Mouse (Mus musculus): ENCODE data around the gene Acad9. TPM values are rescaled to one million over a fixed set of nuclear protein-coding genes. Genes with fewer than 3 reads are reported as not detected.

Gene Acad9
- 81.7 and 96.4 TPM in 2 replicates for polyA plus RNA-seq (2014; fragmentation: Nextera tagmentation; extraction: Ambion mirVana)

DNA sequence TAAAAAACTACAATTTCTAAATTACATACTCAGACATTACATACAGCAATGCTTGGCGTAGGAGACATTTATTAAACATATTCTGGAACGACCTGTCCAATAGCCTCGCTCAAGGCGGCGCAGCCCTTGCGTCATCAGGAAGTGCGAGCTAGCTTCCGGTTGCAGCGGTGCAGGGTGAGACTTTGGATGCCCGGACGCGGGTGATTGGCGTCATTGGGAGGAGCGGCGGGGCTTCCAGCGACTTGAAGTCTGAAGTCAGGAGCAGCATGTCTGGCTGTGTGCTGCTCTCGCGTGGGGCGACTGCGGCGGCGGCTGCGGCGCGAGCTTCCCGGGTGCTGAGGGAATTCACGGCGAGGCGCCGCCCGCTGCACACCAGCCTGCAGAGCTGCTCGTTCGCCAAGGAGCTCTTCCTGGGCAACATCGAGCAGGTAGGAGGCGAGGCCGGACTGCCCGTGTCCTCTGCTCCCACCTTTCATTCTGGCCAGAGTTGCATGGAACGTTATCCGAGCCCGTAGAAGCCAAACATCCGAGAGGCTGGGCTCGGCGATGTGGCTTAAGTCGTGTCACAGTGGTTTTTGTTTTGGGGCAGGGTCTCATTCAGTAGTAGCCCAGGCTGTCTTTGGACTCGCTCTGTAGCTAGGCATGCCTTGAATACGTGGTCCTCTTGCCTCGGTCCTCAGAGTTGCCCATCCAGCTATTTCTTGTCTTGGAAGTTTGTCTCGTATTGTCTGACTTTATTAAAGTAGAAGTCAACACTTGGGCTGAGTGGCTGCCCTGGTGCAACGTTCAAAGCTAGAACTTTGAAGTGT, at the start of gene Acad9:
Gene Acad9 (plus strand): TSS at position 137 of the 809 bp plus-strand sequence.
- Histone ChIP-seq H3K9me3 (replicated peaks; ENCODE audit: control insufficient read depth, low read length) (no peaks in the 10 kb centered on the region), H3K4me2 (peak within 1 kb of the TSS; percentile 82), H3K27me3 (ENCODE audit: control insufficient read depth, insufficient read depth, low read length) (peaks cover 7% of the 10 kb centered on the region; the same call in 1 of the 2 replicates), H3K27ac (ENCODE audit: low read depth, low read length) (0 out of 2 replicates have a peak within 1 kb of the TSS, but pooled peaks have one; percentile 32), H3K4me3 (ENCODE audit: low read depth, low read length) (peak within 1 kb of the TSS; percentile 81), H3K4me1 (ENCODE audit: control insufficient read depth, insufficient read depth, low read length) (peaks cover 8% of the 10 kb centered on the region), H3K9ac (ENCODE audit: low read depth, low read length) (peak within 1 kb of the TSS; percentile 85), H3K36me3 (ENCODE audit: control insufficient read depth, insufficient read depth, low read length) (no peaks in the 10 kb centered on the region)
- under 1% methylated on average over 49 of the region's 49 CpGs for WGBS (ENCODE audit: insufficient replicate concordance)
- peak; percentile 90 for ATAC-seq (replicated peaks; ENCODE audit: insufficient number of reproducible peaks, low FRiP score, low TSS enrichment)

DNA sequence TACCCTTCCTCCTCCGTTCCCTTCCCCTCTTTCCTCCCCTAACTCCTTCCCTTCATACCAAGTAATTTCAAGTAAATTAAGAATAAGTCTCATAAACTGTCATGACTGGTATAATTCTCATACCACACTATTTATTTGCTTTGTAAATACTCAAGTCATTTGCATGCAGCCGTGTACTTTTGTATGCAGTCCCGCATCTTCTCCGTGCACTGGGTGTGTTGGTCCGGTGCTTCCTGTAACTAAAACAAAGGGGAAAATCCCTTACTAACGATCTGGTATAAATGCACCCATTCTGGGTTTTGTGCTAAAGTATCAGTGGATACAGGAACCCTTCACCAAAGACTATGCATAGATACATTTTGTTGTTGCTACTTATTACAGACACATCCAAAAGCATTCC, 40.0 kb upstream of the Acad9 start:
- Histone ChIP-seq H3K4me1 (ENCODE audit: control insufficient read depth, insufficient read depth, low read length) (no peaks in the 10 kb centered on the region), H3K27me3 (ENCODE audit: control insufficient read depth, insufficient read depth, low read length) (no peaks in the 10 kb centered on the region), H3K27ac (ENCODE audit: low read depth, low read length) (no peak overlapping the region), H3K9me3 (replicated peaks; ENCODE audit: control insufficient read depth, low read length) (no peaks in the 10 kb centered on the region), H3K9ac (ENCODE audit: low read depth, low read length) (no peak overlapping the region), H3K4me2 (no peak overlapping the region), H3K36me3 (ENCODE audit: control insufficient read depth, insufficient read depth, low read length) (no peaks in the 10 kb centered on the region), H3K4me3 (ENCODE audit: low read depth, low read length) (no peak overlapping the region)
- WGBS (ENCODE audit: insufficient replicate concordance): 80% methylated on average over 6 of the region's 6 CpGs
- no peak for ATAC-seq (replicated peaks; ENCODE audit: insufficient number of reproducible peaks, low FRiP score, low TSS enrichment)

DNA sequence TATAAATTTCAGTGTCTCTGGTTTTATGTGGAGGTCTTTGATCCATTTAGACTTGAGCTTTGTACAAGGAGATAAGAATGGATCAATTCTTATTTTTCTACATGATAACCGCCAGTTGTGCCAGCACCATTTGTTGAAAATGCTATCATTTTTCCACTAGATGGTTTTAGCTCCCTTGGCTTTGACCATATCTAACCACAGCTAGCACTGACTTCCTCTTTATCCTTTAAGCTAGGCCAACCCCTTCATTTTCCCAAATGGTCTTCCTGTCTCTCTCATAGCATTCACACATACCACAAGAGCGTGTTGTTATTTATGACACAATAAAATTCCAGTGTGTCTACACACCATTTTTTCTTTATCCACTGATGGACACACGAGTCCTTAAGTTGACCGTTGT, 35.8 kb upstream of the Acad9 start:
- H3K4me3 ChIP-seq (ENCODE audit: low read depth, low read length): no peak overlapping the region
- H3K9me3 ChIP-seq (replicated peaks; ENCODE audit: control insufficient read depth, low read length): no peaks in the 10 kb centered on the region
- H3K4me2 ChIP-seq: no peak overlapping the region
- H3K4me1 ChIP-seq (ENCODE audit: control insufficient read depth, insufficient read depth, low read length): no peaks in the 10 kb centered on the region
- H3K27me3 ChIP-seq (ENCODE audit: control insufficient read depth, insufficient read depth, low read length): no peaks in the 10 kb centered on the region
- no peak overlapping the region for H3K9ac ChIP-seq (ENCODE audit: low read depth, low read length)
- no peaks in the 10 kb centered on the region for H3K36me3 ChIP-seq (ENCODE audit: control insufficient read depth, insufficient read depth, low read length)
- WGBS (ENCODE audit: insufficient replicate concordance): 76% methylated on average over 4 of the region's 4 CpGs
- no peak for ATAC-seq (replicated peaks; ENCODE audit: insufficient number of reproducible peaks, low FRiP score, low TSS enrichment)
- H3K27ac ChIP-seq (ENCODE audit: low read depth, low read length): no peak overlapping the region

DNA sequence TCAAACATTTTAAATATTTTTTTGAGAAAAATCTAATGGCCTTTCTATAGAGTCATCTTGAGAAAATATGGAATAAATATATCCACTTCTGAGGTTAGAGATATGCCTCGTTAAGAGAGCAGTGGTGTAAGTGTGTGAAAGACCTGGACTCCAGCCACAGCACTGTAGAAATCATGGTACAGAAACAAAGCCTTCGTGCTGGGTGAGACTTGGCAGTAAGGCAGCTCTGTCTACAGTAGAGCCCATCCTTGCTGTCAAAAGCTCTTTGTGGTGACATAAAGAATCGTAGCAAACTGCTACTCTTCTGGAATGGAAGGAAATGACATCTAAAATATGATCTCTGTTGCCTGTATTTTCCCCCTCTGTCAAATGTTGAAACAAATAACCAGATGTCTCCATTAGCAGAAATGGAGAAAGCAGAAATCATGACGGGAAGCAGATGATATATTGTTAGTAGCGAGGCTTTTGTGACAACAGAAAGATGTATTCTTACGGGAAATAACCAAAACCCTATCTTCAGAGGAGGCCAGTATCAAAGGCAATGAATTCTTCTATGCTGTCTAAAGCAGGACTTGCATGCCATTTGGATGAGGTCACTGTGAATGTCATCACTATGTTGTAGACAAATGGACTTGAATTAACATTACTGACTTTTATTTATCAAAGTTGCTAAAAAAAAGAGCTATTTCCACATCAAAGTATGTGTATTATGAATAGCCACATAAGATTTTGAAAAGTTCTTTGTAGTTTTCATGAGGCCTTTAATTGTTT, 33.9 kb upstream of the Acad9 start:
- 49% methylated on average over 6 of the region's 6 CpGs for WGBS (ENCODE audit: insufficient replicate concordance)
- Histone ChIP-seq H3K9ac (ENCODE audit: low read depth, low read length) (no peak overlapping the region), H3K4me1 (ENCODE audit: control insufficient read depth, insufficient read depth, low read length) (no peaks in the 10 kb centered on the region), H3K36me3 (ENCODE audit: control insufficient read depth, insufficient read depth, low read length) (no peaks in the 10 kb centered on the region), H3K27ac (ENCODE audit: low read depth, low read length) (no peak overlapping the region), H3K4me3 (ENCODE audit: low read depth, low read length) (no peak overlapping the region), H3K9me3 (replicated peaks; ENCODE audit: control insufficient read depth, low read length) (no peaks in the 10 kb centered on the region), H3K27me3 (ENCODE audit: control insufficient read depth, insufficient read depth, low read length) (no peaks in the 10 kb centered on the region), H3K4me2 (no peak overlapping the region)
- ATAC-seq (replicated peaks; ENCODE audit: insufficient number of reproducible peaks, low FRiP score, low TSS enrichment): no peak

DNA sequence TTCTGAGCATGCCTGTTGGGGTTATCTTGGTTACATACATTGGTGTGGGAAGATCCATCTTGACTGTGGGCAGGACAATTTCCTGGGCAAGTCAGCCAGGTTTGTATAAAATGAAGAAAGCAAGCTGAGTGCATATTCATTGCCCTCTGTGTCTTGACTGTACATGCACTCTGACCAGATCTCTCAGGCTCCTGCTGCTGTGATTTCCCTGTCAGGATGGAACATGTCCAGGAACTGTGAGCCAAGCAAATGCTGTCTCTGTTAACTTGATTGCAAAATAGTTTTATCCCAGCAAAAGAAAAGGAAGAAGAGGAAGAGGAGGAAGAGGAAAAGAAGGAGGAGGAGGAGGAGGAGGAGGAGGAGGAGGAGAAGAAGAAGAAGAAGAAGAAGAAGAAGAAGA, 21.3 kb upstream of the Acad9 start:
- H3K27me3 ChIP-seq (ENCODE audit: control insufficient read depth, insufficient read depth, low read length): no peaks in the 10 kb centered on the region
- no peak overlapping the region for H3K4me2 ChIP-seq
- H3K27ac ChIP-seq (ENCODE audit: low read depth, low read length): no peak overlapping the region
- no peaks in the 10 kb centered on the region for H3K36me3 ChIP-seq (ENCODE audit: control insufficient read depth, insufficient read depth, low read length)
- no peak overlapping the region for H3K9ac ChIP-seq (ENCODE audit: low read depth, low read length)
- H3K9me3 ChIP-seq (replicated peaks; ENCODE audit: control insufficient read depth, low read length): no peaks in the 10 kb centered on the region
- no peak for ATAC-seq (replicated peaks; ENCODE audit: insufficient number of reproducible peaks, low FRiP score, low TSS enrichment)
- no peaks in the 10 kb centered on the region for H3K4me1 ChIP-seq (ENCODE audit: control insufficient read depth, insufficient read depth, low read length)
- no peak overlapping the region for H3K4me3 ChIP-seq (ENCODE audit: low read depth, low read length)

DNA sequence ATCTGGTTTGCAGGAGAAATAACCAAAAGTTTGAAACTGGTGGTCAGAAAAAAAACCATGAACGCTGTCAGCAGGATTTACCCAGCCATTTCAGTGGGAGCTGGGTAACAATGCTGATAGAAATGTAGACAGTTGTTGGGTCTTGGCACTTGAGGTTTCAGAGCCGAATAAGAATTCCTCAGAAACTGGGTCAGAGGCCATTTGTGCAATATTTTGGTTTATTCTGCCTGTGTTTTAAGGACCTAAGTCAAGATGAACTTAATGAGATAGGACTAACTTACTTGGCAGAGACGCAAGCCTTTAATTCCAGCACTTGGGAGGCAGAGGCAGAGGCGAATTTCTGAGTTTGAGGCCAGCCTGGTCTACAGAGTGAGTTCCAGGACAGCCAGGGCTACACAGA, 20.7 kb upstream of the Acad9 start:
- no peak overlapping the region for H3K9ac ChIP-seq (ENCODE audit: low read depth, low read length)
- no peaks in the 10 kb centered on the region for H3K27me3 ChIP-seq (ENCODE audit: control insufficient read depth, insufficient read depth, low read length)
- WGBS (ENCODE audit: insufficient replicate concordance): 70% methylated on average over 4 of the region's 4 CpGs
- ATAC-seq (replicated peaks; ENCODE audit: insufficient number of reproducible peaks, low FRiP score, low TSS enrichment): no peak
- no peak overlapping the region for H3K4me3 ChIP-seq (ENCODE audit: low read depth, low read length)
- no peak overlapping the region for H3K4me2 ChIP-seq
- H3K27ac ChIP-seq (ENCODE audit: low read depth, low read length): no peak overlapping the region
- H3K4me1 ChIP-seq (ENCODE audit: control insufficient read depth, insufficient read depth, low read length): no peaks in the 10 kb centered on the region
- H3K36me3 ChIP-seq (ENCODE audit: control insufficient read depth, insufficient read depth, low read length): no peaks in the 10 kb centered on the region
- H3K9me3 ChIP-seq (replicated peaks; ENCODE audit: control insufficient read depth, low read length): no peaks in the 10 kb centered on the region

DNA sequence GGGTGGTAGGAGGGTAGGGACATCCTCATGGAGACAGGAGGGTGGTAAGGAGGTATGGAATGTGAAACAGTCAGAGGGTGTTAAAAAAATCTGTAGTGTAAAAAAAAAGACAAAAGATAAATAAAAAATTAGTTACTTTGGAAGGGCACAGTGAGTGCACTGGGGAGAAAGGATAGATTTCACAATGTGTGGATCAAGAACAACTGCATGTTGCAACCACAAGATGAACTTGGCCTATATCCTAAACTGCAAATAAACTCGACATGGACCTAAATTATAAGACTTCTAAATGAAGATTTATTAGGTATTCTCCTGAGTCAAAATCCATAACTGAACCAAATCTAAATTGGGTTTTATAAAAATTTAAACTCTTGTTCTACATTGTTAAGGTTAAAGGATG, 16.7 kb upstream of the Acad9 start:
- Histone ChIP-seq H3K4me1 (ENCODE audit: control insufficient read depth, insufficient read depth, low read length) (no peaks in the 10 kb centered on the region), H3K36me3 (ENCODE audit: control insufficient read depth, insufficient read depth, low read length) (no peaks in the 10 kb centered on the region), H3K4me3 (ENCODE audit: low read depth, low read length) (no peak overlapping the region), H3K9me3 (replicated peaks; ENCODE audit: control insufficient read depth, low read length) (no peaks in the 10 kb centered on the region), H3K9ac (ENCODE audit: low read depth, low read length) (no peak overlapping the region), H3K4me2 (no peak overlapping the region), H3K27me3 (ENCODE audit: control insufficient read depth, insufficient read depth, low read length) (no peaks in the 10 kb centered on the region), H3K27ac (ENCODE audit: low read depth, low read length) (no peak overlapping the region)
- 59% methylated on average over 1 of the region's 1 CpGs for WGBS (ENCODE audit: insufficient replicate concordance)
- ATAC-seq (replicated peaks; ENCODE audit: insufficient number of reproducible peaks, low FRiP score, low TSS enrichment): no peak

DNA sequence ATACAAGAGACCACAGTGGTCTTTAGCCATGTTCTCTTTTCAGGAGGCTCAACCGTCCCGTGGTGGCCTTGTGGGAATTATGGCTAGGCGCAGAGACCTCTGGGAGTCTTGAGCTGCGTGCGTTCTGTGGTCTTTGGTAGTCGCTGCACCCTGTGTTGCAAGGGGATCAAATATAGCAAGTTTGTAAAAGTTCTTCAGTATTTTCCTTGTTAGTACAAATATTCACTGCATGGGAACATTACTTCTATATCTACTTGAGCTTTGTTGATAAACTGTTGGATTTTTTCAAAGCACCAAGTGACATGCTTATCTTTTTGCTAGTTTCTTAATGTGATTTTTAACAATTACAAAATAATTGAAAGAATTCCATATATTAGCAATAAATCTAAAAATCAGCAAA, 12.3 kb upstream of the Acad9 start, which contains the start of gene Ccdc144b:
Gene Ccdc144b (minus strand): TSS at position 101 of the 400 bp plus-strand sequence.
- H3K4me2 ChIP-seq: no peak within 1 kb of the TSS
- WGBS (ENCODE audit: insufficient replicate concordance): 90% methylated on average over 6 of the region's 6 CpGs

More for the DNA sequence above, 12.3 kb upstream of the Acad9 start, which contains the start of gene Ccdc144b:
- Histone ChIP-seq H3K4me1 (ENCODE audit: control insufficient read depth, insufficient read depth, low read length) (no peaks in the 10 kb centered on the region), H3K36me3 (ENCODE audit: control insufficient read depth, insufficient read depth, low read length) (no peaks in the 10 kb centered on the region), H3K27me3 (ENCODE audit: control insufficient read depth, insufficient read depth, low read length) (no peaks in the 10 kb centered on the region), H3K27ac (ENCODE audit: low read depth, low read length) (no peak within 1 kb of the TSS), H3K9me3 (replicated peaks; ENCODE audit: control insufficient read depth, low read length) (no peaks in the 10 kb centered on the region), H3K9ac (ENCODE audit: low read depth, low read length) (no peak within 1 kb of the TSS), H3K4me3 (ENCODE audit: low read depth, low read length) (no peak within 1 kb of the TSS)
- ATAC-seq (replicated peaks; ENCODE audit: insufficient number of reproducible peaks, low FRiP score, low TSS enrichment): no peak

Data from heart, embryonic 11.5 days (tissue).